Mouse (Mus musculus) heart, embryonic 12.5 days (tissue): ENCODE measurements at regions not wholly inside any gene's neighbourhood (a gene's known extent, or its start where the extent isn't known, plus 50 kb on each side); places are given as distances from the start of the nearest gene placed in this dataset.

Source experiments
- ATAC-seq: fragments of 200-750 bp; cut with Nextera tagmentation; 2 replicates; pipeline ENCODE4 v1.8.0; 2017; ENCODE audit warnings: moderate TSS enrichment, moderate library complexity; ENCODE audit not compliant: insufficient number of reproducible peaks, low FRiP score
- H3K27ac ChIP-seq: fragments of 300-500 bp; sonication (generic); 2 replicates; pipeline ENCODE4 v1.5.1; 2016; ENCODE audit warnings: mild to moderate bottlenecking, moderate library complexity; ENCODE audit not compliant: poor library complexity, severe bottlenecking
- H3K27me3 ChIP-seq: fragments of 300-500 bp; sonication (generic); replicated peaks from 2 replicates; pipeline ENCODE4 v1.6.1; 2016; ENCODE audit warnings: mild to moderate bottlenecking, moderate library complexity
- H3K36me3 ChIP-seq: fragments of 300-500 bp; sonication (generic); 2 replicates; pipeline ENCODE4 v1.6.1; 2016; ENCODE audit warnings: mild to moderate bottlenecking, moderate library complexity
- H3K4me1 ChIP-seq: fragments of 300-500 bp; sonication (generic); replicated peaks from 2 replicates; pipeline ENCODE4 v1.6.1; 2016; ENCODE audit warnings: mild to moderate bottlenecking
- H3K4me2 ChIP-seq: fragments of 300-500 bp; sonication (generic); 2 replicates; pipeline ENCODE4 v1.6.1; 2016; ENCODE audit warnings: mild to moderate bottlenecking, moderate library complexity
- H3K4me3 ChIP-seq: fragments of 300-500 bp; sonication (generic); 2 replicates; pipeline ENCODE4 v1.5.1; 2016; ENCODE audit warnings: mild to moderate bottlenecking
- H3K9ac ChIP-seq: fragments of 300-500 bp; sonication (generic); 2 replicates; pipeline ENCODE4 v1.6.1; 2016; ENCODE audit warnings: mild to moderate bottlenecking, moderate library complexity
- H3K9me3 ChIP-seq: fragments of 300-500 bp; sonication (generic); replicated peaks from 2 replicates; pipeline ENCODE4 v1.6.1; 2016; ENCODE audit warnings: mild to moderate bottlenecking, moderate library complexity
- WGBS: fragments of 180-500 bp; shearing (Covaris S2); methylation state at CpG from one replicate; pipeline ENCODE4 v1.1.7; 2016; 5-methylcytosine and 5-hydroxymethylcytosine counted together

DNA sequence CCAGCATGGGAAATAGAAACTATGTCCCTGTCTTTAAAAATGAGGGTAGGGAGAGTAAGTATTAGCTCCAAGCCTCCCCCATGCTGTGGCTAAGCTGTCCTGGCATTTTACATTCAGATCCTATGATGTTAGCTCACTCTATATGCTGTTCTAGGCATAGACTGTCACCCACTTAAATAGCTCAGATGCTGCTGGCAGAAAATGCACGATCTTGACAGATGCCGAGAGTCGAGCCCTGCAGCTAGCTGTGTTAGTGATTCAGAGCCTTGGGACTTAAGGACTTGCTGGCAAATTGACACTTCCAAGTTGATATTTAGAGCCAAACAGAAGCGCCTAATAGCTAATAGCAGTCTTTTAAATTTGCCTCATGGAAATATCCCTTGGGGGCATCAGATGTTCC, 399.9 kb downstream of the Tmem132b start:
- no peak overlapping the region for H3K4me3 ChIP-seq
- H3K9me3 ChIP-seq: peaks cover 3% of the 10 kb centered on the region; the same call in 1 of the 2 replicates
- WGBS: 75% methylated on average over 4 of the region's 4 CpGs
- H3K27ac ChIP-seq: no peak overlapping the region
- no peaks in the 10 kb centered on the region for H3K36me3 ChIP-seq
- no peak for ATAC-seq
- no peak overlapping the region for H3K4me2 ChIP-seq
- no peaks in the 10 kb centered on the region for H3K27me3 ChIP-seq
- H3K9ac ChIP-seq: no peak overlapping the region
- H3K4me1 ChIP-seq: no peaks in the 10 kb centered on the region

DNA sequence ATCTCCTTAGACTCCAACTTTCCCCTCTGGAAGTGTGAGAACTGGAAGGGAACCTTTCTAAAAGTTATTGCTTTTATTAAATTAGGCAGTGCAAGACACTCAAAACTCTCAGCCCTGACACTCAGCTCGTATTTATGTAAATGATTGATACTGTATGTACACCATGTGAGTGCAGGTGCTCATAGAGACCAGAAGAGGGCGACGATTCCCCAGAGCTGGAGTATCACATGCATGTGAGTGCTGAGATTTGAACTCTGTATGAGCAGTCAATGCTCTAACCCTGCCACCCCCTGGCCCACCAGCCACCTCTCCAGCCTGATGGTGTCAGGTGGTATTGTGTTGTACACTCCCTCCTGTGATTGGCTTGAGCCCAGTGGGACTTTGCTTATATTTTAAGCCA, 407.8 kb downstream of the Tmem132b start:
- no peak overlapping the region for H3K4me2 ChIP-seq
- H3K36me3 ChIP-seq: no peaks in the 10 kb centered on the region
- ATAC-seq: no peak
- no peaks in the 10 kb centered on the region for H3K27me3 ChIP-seq
- peaks cover 18% of the 10 kb centered on the region for H3K9me3 ChIP-seq
- WGBS: 74% methylated on average over 3 of the region's 3 CpGs
- no peak overlapping the region for H3K4me3 ChIP-seq
- H3K4me1 ChIP-seq: no peaks in the 10 kb centered on the region
- no peak overlapping the region for H3K9ac ChIP-seq
- no peak overlapping the region for H3K27ac ChIP-seq

- Histone ChIP-seq H3K36me3 (no peaks in the 10 kb centered on the region), H3K4me1 (no peaks in the 10 kb centered on the region), H3K9ac (no peak overlapping the region), H3K9me3 (peaks cover 16% of the 10 kb centered on the region), H3K27ac (no peak overlapping the region), H3K27me3 (no peaks in the 10 kb centered on the region), H3K4me2 (no peak overlapping the region), H3K4me3 (no peak overlapping the region)
- ATAC-seq: no peak
- 86% methylated on average over 4 of the region's 4 CpGs for WGBS
These were observed 415.2 kb downstream of the Tmem132b start for GRCm38 (mm10) chr5:125946729-125947128.

GRCm38 (mm10) chr5:125951641-125952040, 420.1 kb downstream of the Tmem132b start:
- H3K9me3 ChIP-seq: peaks cover 5% of the 10 kb centered on the region
- H3K27ac ChIP-seq: no peak overlapping the region
- no peak overlapping the region for H3K9ac ChIP-seq
- H3K4me1 ChIP-seq: no peaks in the 10 kb centered on the region
- H3K36me3 ChIP-seq: no peaks in the 10 kb centered on the region
- WGBS: 59% methylated on average over 6 of the region's 6 CpGs
- ATAC-seq: no peak
- H3K4me3 ChIP-seq: no peak overlapping the region
- H3K4me2 ChIP-seq: no peak overlapping the region
- no peaks in the 10 kb centered on the region for H3K27me3 ChIP-seq

DNA sequence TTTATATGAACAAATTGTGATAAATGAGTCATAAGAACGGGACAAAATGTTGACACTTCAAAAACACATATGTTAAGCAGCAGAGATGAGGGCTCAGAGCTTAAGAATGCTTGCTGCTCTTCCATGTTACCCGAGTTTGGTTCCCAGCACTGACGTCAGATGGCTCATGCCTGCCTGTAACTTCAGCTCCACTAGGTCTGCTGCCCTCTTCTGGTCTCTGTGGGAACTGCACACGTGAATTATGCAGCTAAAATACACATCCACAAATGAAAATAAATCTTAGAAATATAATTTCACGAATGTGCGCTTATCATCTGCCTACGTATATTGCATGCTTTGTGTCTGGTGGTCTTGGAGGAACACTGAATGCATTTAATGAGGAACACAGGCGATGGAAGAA, 432.5 kb downstream of the Tmem132b start:
- no peaks in the 10 kb centered on the region for H3K36me3 ChIP-seq
- ATAC-seq: no peak
- no peak overlapping the region for H3K4me2 ChIP-seq
- H3K9me3 ChIP-seq: peaks cover 8% of the 10 kb centered on the region; the same call in 1 of the 2 replicates
- no peak overlapping the region for H3K9ac ChIP-seq
- H3K27me3 ChIP-seq: no peaks in the 10 kb centered on the region
- no peak overlapping the region for H3K4me3 ChIP-seq
- 69% methylated on average over 8 of the region's 8 CpGs for WGBS
- no peak overlapping the region for H3K27ac ChIP-seq
- no peaks in the 10 kb centered on the region for H3K4me1 ChIP-seq

DNA sequence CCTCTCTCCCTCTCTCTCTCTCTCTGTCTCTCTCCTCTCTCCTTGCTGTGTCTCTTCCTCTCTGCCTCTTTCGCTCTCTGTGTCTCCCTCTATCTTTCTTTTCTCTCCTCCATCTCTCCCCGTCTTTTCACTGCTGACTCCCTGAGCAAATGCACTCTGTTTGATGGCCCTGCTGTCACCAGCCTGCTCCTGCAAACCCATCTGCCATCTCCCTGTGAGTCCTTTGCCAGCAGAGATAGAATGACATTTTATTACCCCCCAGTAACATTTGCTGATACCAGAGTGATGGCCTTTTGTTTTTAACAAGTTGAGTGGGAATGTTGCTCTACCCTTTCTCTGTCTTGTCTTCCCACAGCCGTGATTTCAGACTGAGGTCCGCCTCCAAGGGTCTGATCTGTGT, 436.6 kb downstream of the Tmem132b start:
- Histone ChIP-seq H3K9me3 (peaks cover 8% of the 10 kb centered on the region; the same call in 1 of the 2 replicates), H3K36me3 (no peaks in the 10 kb centered on the region), H3K4me2 (no peak overlapping the region), H3K4me3 (no peak overlapping the region), H3K9ac (no peak overlapping the region), H3K4me1 (no peaks in the 10 kb centered on the region), H3K27me3 (no peaks in the 10 kb centered on the region), H3K27ac (no peak overlapping the region)
- 59% methylated on average over 4 of the region's 4 CpGs for WGBS
- ATAC-seq: no peak

DNA sequence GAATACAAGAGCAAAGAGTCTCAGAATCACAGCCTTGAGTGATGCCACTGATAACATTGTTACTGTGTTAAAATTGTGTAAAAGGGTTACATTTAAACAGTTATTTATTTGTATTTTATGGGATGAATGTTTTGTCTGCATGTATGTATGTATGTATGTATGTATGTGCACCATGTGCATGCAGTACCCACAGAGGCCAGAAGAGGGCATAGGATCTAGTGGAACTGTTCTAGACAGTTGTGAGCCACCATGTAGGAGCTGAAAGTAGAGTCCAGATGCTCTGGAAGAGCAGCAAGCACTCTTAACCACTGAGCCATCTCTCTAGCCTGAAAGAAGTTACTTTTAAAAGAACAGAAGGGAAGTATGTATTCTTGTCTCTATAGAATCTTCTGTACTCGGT, 442.5 kb downstream of the Tmem132b start:
- H3K36me3 ChIP-seq: no peaks in the 10 kb centered on the region
- no peaks in the 10 kb centered on the region for H3K4me1 ChIP-seq
- WGBS: 66% methylated on average over 1 of the region's 1 CpGs
- H3K4me3 ChIP-seq: no peak overlapping the region
- H3K9ac ChIP-seq: no peak overlapping the region
- H3K9me3 ChIP-seq: peaks cover 29% of the 10 kb centered on the region
- H3K27me3 ChIP-seq: no peaks in the 10 kb centered on the region
- no peak overlapping the region for H3K4me2 ChIP-seq
- no peak for ATAC-seq
- no peak overlapping the region for H3K27ac ChIP-seq

GRCm38 (mm10) chr5:125979801-125980200, 448.2 kb downstream of the Tmem132b start:
- 83% methylated on average over 6 of the region's 6 CpGs for WGBS
- no peak overlapping the region for H3K27ac ChIP-seq
- H3K4me2 ChIP-seq: no peak overlapping the region
- no peaks in the 10 kb centered on the region for H3K4me1 ChIP-seq
- peaks cover 40% of the 10 kb centered on the region for H3K9me3 ChIP-seq
- ATAC-seq: no peak
- H3K36me3 ChIP-seq: no peaks in the 10 kb centered on the region
- no peak overlapping the region for H3K9ac ChIP-seq
- H3K4me3 ChIP-seq: no peak overlapping the region
- H3K27me3 ChIP-seq: no peaks in the 10 kb centered on the region

DNA sequence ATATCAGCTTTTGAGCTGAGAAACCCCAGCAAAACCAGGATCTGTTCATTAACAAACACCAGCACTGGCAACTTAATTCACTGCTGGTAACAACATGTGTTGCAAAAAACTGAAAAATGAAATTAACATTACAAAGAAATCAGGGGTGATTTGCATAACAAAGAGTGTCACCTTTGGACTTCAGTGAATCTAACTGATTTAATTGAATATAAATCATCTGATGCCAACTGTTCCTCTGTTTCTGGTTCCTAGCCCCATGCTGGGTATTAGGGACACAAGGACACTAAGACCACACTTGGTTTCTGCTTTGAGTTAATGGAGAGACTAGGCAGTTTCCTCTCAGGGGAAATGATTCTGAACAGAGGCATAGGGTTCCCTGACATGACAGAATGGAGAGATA, 453.8 kb downstream of the Tmem132b start:
- Histone ChIP-seq H3K27ac (no peak overlapping the region), H3K4me1 (no peaks in the 10 kb centered on the region), H3K36me3 (no peaks in the 10 kb centered on the region), H3K9me3 (peaks cover 17% of the 10 kb centered on the region), H3K27me3 (no peaks in the 10 kb centered on the region), H3K4me2 (no peak overlapping the region), H3K4me3 (no peak overlapping the region), H3K9ac (no peak overlapping the region)
- ATAC-seq: no peak

- no peaks in the 10 kb centered on the region for H3K4me1 ChIP-seq
- no peaks in the 10 kb centered on the region for H3K36me3 ChIP-seq
- no peaks in the 10 kb centered on the region for H3K27me3 ChIP-seq
- H3K4me2 ChIP-seq: no peak overlapping the region
- no peak overlapping the region for H3K4me3 ChIP-seq
- 62% methylated on average over 8 of the region's 8 CpGs for WGBS
- H3K9me3 ChIP-seq: peaks cover 14% of the 10 kb centered on the region
- H3K27ac ChIP-seq: no peak overlapping the region
- ATAC-seq: no peak
- no peak overlapping the region for H3K9ac ChIP-seq
These were observed 465.6 kb downstream of the Tmem132b start for GRCm38 (mm10) chr5:125997173-125997572.

GRCm38 (mm10) chr5:126007871-126008270, 476.3 kb downstream of the Tmem132b start:
- Histone ChIP-seq H3K4me3 (no peak overlapping the region), H3K9me3 (0 out of 2 replicates have a peak, but pooled peaks cover 3% of the 10 kb centered on the region), H3K27ac (no peak overlapping the region), H3K9ac (no peak overlapping the region), H3K36me3 (no peaks in the 10 kb centered on the region), H3K4me2 (no peak overlapping the region), H3K27me3 (no peaks in the 10 kb centered on the region), H3K4me1 (no peaks in the 10 kb centered on the region)
- WGBS: 74% methylated on average over 4 of the region's 4 CpGs
- ATAC-seq: no peak

DNA sequence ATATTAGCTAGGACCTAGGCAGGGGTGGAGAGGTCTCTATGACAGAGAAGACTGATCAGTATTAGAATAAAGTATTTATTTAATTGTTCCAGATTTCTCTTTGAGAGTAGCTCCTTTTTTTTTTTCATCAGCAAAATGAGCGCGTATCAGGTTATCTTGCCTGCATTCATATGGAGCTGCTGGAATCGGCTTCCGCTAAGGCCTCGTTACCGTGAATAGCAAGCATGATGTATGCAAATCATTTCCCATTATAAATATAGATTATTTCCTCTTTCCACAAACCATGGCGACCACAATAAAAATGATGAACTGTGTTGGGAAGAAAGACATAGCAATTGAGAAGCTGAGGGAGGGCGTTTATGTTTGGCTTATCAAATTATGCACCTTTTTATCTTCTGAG, 476.7 kb downstream of the Tmem132b start:
- H3K9ac ChIP-seq: no peak overlapping the region
- no peaks in the 10 kb centered on the region for H3K36me3 ChIP-seq
- no peak overlapping the region for H3K27ac ChIP-seq
- H3K27me3 ChIP-seq: no peaks in the 10 kb centered on the region
- H3K4me2 ChIP-seq: no peak overlapping the region
- ATAC-seq: no peak
- H3K9me3 ChIP-seq: 0 out of 2 replicates have a peak, but pooled peaks cover 4% of the 10 kb centered on the region
- H3K4me3 ChIP-seq: no peak overlapping the region
- 86% methylated on average over 8 of the region's 8 CpGs for WGBS
- no peaks in the 10 kb centered on the region for H3K4me1 ChIP-seq
